10 mouse cellular contexts compared by ENCODE assay signal in the genomic region with DNA sequence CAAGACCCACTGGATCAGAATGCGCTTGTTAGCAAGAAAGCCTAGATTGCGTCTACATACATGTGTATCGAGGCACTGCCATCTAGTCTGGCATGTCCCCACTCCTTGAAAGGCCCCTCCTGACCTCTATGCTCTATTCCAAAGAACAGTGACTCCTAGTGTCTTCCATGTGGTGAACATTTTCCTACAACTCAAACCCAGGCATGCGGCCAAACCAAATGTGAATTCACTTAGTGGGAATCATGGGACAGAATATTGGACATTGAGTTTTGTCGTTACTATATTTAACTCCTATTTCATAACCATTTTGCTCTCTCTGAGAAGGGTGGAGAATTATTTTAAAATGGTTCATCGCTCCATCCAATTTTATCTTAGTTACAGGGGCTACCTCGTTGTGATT.
DNase-seq lines count a peak whose midpoint lies in the region; ATAC-seq and TF ChIP-seq lines count a peak whose summit lies in the region.
"Had no signal": no experiment of that assay in that cellular context is flagged by ENCODE, and none has a peak within 500 bp of the region (broad histone marks: within the 10 kb centered on the region; RNA-seq: fewer than 3 reads in every experiment).

No protein-coding gene starts in this region.

- 91% methylated on average over 7 of the region's 7 CpGs for WGBS in forebrain, embryonic 14.5 days
- WGBS in thymus, adult 2 months = 97% methylated on average over 7 of the region's 7 CpGs

- no peaks in the 10 kb centered on the region for H3K9me3 ChIP-seq in forebrain, embryonic 14.5 days (replicated peaks; ENCODE audit: control insufficient read depth, low read length)
- H3K9me3 ChIP-seq: midbrain, embryonic 12.5 days had no signal

- DNase-seq in layer of hippocampus, adult 2 months (ENCODE audit: low spot score in 2 of 2) = no peak
- DNase-seq in layer of hippocampus, postnatal 25 days (ENCODE audit: extremely low spot score in 1 of 2, low spot score in 1 of 2) = no peak
- peak; percentile 77 for DNase-seq in gastrocnemius, adult 2 months
- DNase-seq in heart, postnatal 10 days = peak; percentile 60 to 76
- DNase-seq in lung, postnatal 10 days = peak; percentile 48
- no peak for DNase-seq in forebrain, embryonic 14.5 days (ENCODE audit: low spot score)
- no peak for DNase-seq in kidney, postnatal 14 days
- DNase-seq in thymus, adult 2 months = no peak
- DNase-seq: spleen, adult 18-20 months had no signal

- ATAC-seq in forebrain, embryonic 14.5 days = no peak

- 0 out of 2 replicates have a peak, but pooled peaks have one; percentile 11 for TF ChIP-seq CTCF in layer of hippocampus, adult 2 months (conservative IDR thresholded peaks at IDR 0.05)
- peak; percentile 28 for TF ChIP-seq CTCF in gastrocnemius, adult 2 months (IDR thresholded peaks at IDR 0.05)
- TF ChIP-seq CTCF in thymus, adult 2 months (IDR thresholded peaks at IDR 0.05; ENCODE audit: borderline replicate concordance, control insufficient read depth, extremely low read depth, insufficient read depth, low read length, poor library complexity) = no peak

- H3K4me2 ChIP-seq in forebrain, embryonic 14.5 days (ENCODE audit: low read length) = no peak overlapping the region
- H3K4me2 ChIP-seq: midbrain, embryonic 12.5 days had no signal

- H3K27me3 ChIP-seq in forebrain, embryonic 14.5 days (replicated peaks; ENCODE audit: control insufficient read depth, insufficient read depth, low read length) = no peaks in the 10 kb centered on the region
- H3K27me3 ChIP-seq in thymus, adult 2 months (ENCODE audit: control insufficient read depth, insufficient read depth, low read length) = no peaks in the 10 kb centered on the region
- H3K27me3 ChIP-seq: midbrain, embryonic 12.5 days had no signal

- H3K27ac ChIP-seq in layer of hippocampus, adult 2 months = no peak overlapping the region
- H3K27ac ChIP-seq in gastrocnemius, adult 2 months = no peak overlapping the region
- no peak overlapping the region for H3K27ac ChIP-seq in forebrain, embryonic 14.5 days (ENCODE audit: low read depth, low read length)
- H3K27ac ChIP-seq in thymus, adult 2 months (ENCODE audit: control insufficient read depth, insufficient read depth, low read length) = no peak overlapping the region
- H3K27ac ChIP-seq: midbrain, embryonic 12.5 days had no signal

- no peaks in the 10 kb centered on the region for H3K4me1 ChIP-seq in forebrain, embryonic 14.5 days (ENCODE audit: control insufficient read depth, insufficient read depth, low read length)
- H3K4me1 ChIP-seq in thymus, adult 2 months (replicated peaks; ENCODE audit: control insufficient read depth, insufficient read depth, low read length) = no peaks in the 10 kb centered on the region

- TF ChIP-seq POLR2A in thymus, adult 2 months (IDR thresholded peaks at IDR 0.05; ENCODE audit: control insufficient read depth, extremely low read depth, insufficient read depth, low read length, poor library complexity) = no peak

- no peaks in the 10 kb centered on the region for H3K36me3 ChIP-seq in forebrain, embryonic 14.5 days (ENCODE audit: control insufficient read depth, insufficient read depth, low read length)
- no peaks in the 10 kb centered on the region for H3K36me3 ChIP-seq in thymus, adult 2 months (ENCODE audit: control insufficient read depth, insufficient read depth, low read length)
- H3K36me3 ChIP-seq: midbrain, embryonic 12.5 days had no signal

- intact Hi-C loops in gastrocnemius, adult 2 months (cut with DNase I) = no loop called here
- intact Hi-C loops in heart, postnatal 10 days (cut with DNase I) = no loop called here

- H3K9ac ChIP-seq in forebrain, embryonic 14.5 days (ENCODE audit: low read length) = no peak overlapping the region
- H3K9ac ChIP-seq: midbrain, embryonic 12.5 days had no signal

- H3K4me3 ChIP-seq in layer of hippocampus, adult 2 months = no peak overlapping the region
- H3K4me3 ChIP-seq in gastrocnemius, adult 2 months = no peak overlapping the region
- no peak overlapping the region for H3K4me3 ChIP-seq in forebrain, embryonic 14.5 days (ENCODE audit: low read depth, low read length)
- H3K4me3 ChIP-seq in thymus, adult 2 months (ENCODE audit: control insufficient read depth, insufficient read depth, low read length) = no peak overlapping the region
- H3K4me3 ChIP-seq: midbrain, embryonic 12.5 days had no signal

Comparison
In these comparisons a context has a peak if more than half of its experiments do, and no peak if none do; other contexts are left out.
1. DNase-seq: peak in gastrocnemius, adult 2 months (single experiment), heart, postnatal 10 days (2 of 2) and lung, postnatal 10 days (single experiment); none in layer of hippocampus, adult 2 months (0 of 2), layer of hippocampus, postnatal 25 days (0 of 2), forebrain, embryonic 14.5 days (single experiment), kidney, postnatal 14 days (single experiment) and thymus, adult 2 months (single experiment).